Mouse (Mus musculus): ENCODE data around the gene Lrrc4b.

DNA sequence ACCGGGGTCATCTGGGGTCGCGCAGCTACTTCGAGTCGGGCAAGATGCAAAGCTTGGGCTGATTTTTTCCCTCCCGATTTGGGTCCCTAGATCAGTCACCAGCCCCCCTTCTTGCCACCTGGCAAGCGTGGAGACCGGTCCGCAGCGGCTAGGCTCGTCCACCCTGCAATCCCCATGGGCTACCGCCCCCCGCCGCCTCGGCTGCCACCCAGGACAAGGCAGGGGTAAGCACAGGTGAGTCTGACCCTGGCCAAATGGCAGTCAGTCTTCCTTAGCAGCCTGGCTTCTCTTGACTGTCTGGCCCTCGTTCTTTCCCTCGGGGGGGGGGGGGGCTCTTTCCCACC, 44.1 kb upstream of the Lrrc4b start:
- TF ChIP-seq ZC3H11A (IDR thresholded peaks at IDR 0.05; ENCODE audit: borderline replicate concordance, low read depth, low read length) = no peak
- TF ChIP-seq MAFK (IDR thresholded peaks at IDR 0.05; ENCODE audit: insufficient read depth, low read depth, low read length) = no peak
- no peak for TF ChIP-seq ZNF384 (IDR thresholded peaks at IDR 0.05; ENCODE audit: low read depth, low read length)
